ENCODE assay signal across 9 mouse cellular contexts in the genomic region with DNA sequence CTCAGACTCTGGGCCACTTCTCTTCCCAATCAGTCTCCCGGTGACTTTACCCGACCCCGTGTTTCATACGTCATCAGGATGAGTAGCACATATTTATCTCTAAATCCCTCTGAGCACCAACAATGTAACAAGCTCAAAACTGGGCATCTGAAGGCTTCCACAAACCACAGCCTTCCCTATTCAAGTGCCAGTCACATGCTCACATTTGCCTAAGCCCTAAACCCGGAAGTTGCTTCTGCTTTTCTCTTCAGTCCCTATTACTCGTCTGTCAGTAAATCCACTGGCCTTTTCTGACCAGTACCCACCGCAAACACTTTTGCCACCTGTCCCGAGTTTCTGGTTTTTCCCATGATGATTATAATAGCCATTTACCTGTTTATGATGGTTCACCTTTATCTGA. TPM values are rescaled to one million over a fixed set of nuclear protein-coding genes. Genes with fewer than 3 reads are reported as not detected.
DNase-seq lines count a peak whose midpoint lies in the region; ATAC-seq and TF ChIP-seq lines count a peak whose summit lies in the region.
"Had no signal": no experiment of that assay in that cellular context is flagged by ENCODE, and none has a peak within 500 bp of the region (broad histone marks: within the 10 kb centered on the region; RNA-seq: fewer than 3 reads in every experiment).

No protein-coding gene starts in this region.

- no peaks in the 10 kb centered on the region for H3K9me3 ChIP-seq in hindbrain, embryonic 12.5 days (replicated peaks)
- H3K9me3 ChIP-seq in hindbrain, embryonic 14.5 days (ENCODE audit: control insufficient read depth, low read length) = no peaks in the 10 kb centered on the region
- H3K9me3 ChIP-seq in liver, embryonic 11.5 days (ENCODE audit: control insufficient read depth, low read length) = no peaks in the 10 kb centered on the region
- H3K9me3 ChIP-seq: neural tube, embryonic 12.5 days had no signal

- 0 out of 2 replicates have a peak overlapping the region, but pooled peaks have one; percentile 73 for H3K9ac ChIP-seq in hindbrain, embryonic 12.5 days
- H3K9ac ChIP-seq in hindbrain, embryonic 14.5 days = no peak overlapping the region
- peak overlapping the region; percentile 89 for H3K9ac ChIP-seq in liver, embryonic 11.5 days (ENCODE audit: low read depth, low read length)

- H3K4me2 ChIP-seq in hindbrain, embryonic 12.5 days (replicated peaks) = no peak overlapping the region
- no peak overlapping the region for H3K4me2 ChIP-seq in hindbrain, embryonic 14.5 days (replicated peaks)
- peak overlapping the region; percentile 82 for H3K4me2 ChIP-seq in liver, embryonic 11.5 days

- H3K27ac ChIP-seq in hindbrain, embryonic 12.5 days = no peak overlapping the region
- no peak overlapping the region for H3K27ac ChIP-seq in hindbrain, embryonic 14.5 days
- H3K27ac ChIP-seq in testis, adult 2 months (ENCODE audit: control insufficient read depth, insufficient read depth, low read depth, low read length) = peak overlapping the region; percentile 63
- H3K27ac ChIP-seq in liver, embryonic 11.5 days (ENCODE audit: low read depth, low read length) = peak overlapping the region; percentile 21; the same call in 1 of the 2 replicates
- H3K27ac ChIP-seq: neural tube, embryonic 12.5 days had no signal

- no peak for DNase-seq in hindbrain, embryonic 14.5 days (ENCODE audit: low spot score)
- no peak for DNase-seq in testis, postnatal 14 days (ENCODE audit: low spot score)
- DNase-seq in liver, embryonic 11.5 days (ENCODE audit: low spot score) = no peak
- DNase-seq in right cerebral cortex, postnatal 14 days = no peak
- no peak for DNase-seq in left cerebral cortex, postnatal 4 days
- DNase-seq in testis, postnatal 10 days (ENCODE audit: low spot score) = no peak

- TF ChIP-seq POLR2A in testis, adult 2 months (IDR thresholded peaks at IDR 0.05; ENCODE audit: control insufficient read depth, low read depth, low read length) = no peak

- ATAC-seq in hindbrain, embryonic 12.5 days (ENCODE audit: low FRiP score) = no peak
- no peak for ATAC-seq in hindbrain, embryonic 14.5 days (ENCODE audit: low FRiP score)
- no peak for ATAC-seq in liver, embryonic 11.5 days (replicated peaks; ENCODE audit: low FRiP score)

- peaks cover 14% of the 10 kb centered on the region for H3K4me1 ChIP-seq in hindbrain, embryonic 12.5 days
- H3K4me1 ChIP-seq in hindbrain, embryonic 14.5 days (replicated peaks; ENCODE audit: control insufficient read depth, insufficient read depth, low read length) = peaks cover 7% of the 10 kb centered on the region
- H3K4me1 ChIP-seq in testis, adult 2 months (ENCODE audit: control insufficient read depth, insufficient read depth, low read length) = peaks cover 7% of the 10 kb centered on the region
- H3K4me1 ChIP-seq in liver, embryonic 11.5 days (replicated peaks; ENCODE audit: control insufficient read depth, insufficient read depth, low read length) = peaks cover 14% of the 10 kb centered on the region

- H3K4me3 ChIP-seq in hindbrain, embryonic 12.5 days = no peak overlapping the region
- no peak overlapping the region for H3K4me3 ChIP-seq in hindbrain, embryonic 14.5 days (replicated peaks; ENCODE audit: low read length)
- H3K4me3 ChIP-seq in testis, adult 2 months (ENCODE audit: control insufficient read depth, low read depth, low read length) = peak overlapping the region; percentile 85
- peak overlapping the region; percentile 63 for H3K4me3 ChIP-seq in liver, embryonic 11.5 days (ENCODE audit: low read depth, low read length)
- H3K4me3 ChIP-seq: neural tube, embryonic 12.5 days had no signal

- TF ChIP-seq CTCF in testis, adult 2 months (IDR thresholded peaks at IDR 0.05; ENCODE audit: control insufficient read depth, insufficient read depth, insufficient replicate concordance, low read depth, low read length) = no peak

- no peaks in the 10 kb centered on the region for H3K27me3 ChIP-seq in hindbrain, embryonic 12.5 days
- H3K27me3 ChIP-seq in hindbrain, embryonic 14.5 days (ENCODE audit: control insufficient read depth, insufficient read depth, low read length) = no peaks in the 10 kb centered on the region
- no peaks in the 10 kb centered on the region for H3K27me3 ChIP-seq in testis, adult 2 months (ENCODE audit: control insufficient read depth, insufficient read depth, low read length)
- H3K27me3 ChIP-seq in liver, embryonic 11.5 days (replicated peaks; ENCODE audit: control insufficient read depth, insufficient read depth, low read length) = no peaks in the 10 kb centered on the region
- H3K27me3 ChIP-seq: neural tube, embryonic 12.5 days had no signal

- WGBS in hindbrain, embryonic 12.5 days = 93% methylated on average over 8 of the region's 8 CpGs
- 90% methylated on average over 8 of the region's 8 CpGs for WGBS in hindbrain, embryonic 14.5 days
- WGBS in liver, embryonic 11.5 days = 68% methylated on average over 8 of the region's 8 CpGs

- intact Hi-C loops in left cerebral cortex, postnatal 4 days (cut with DNase I) = no loop called here

- peaks cover 20% of the 10 kb centered on the region for H3K36me3 ChIP-seq in hindbrain, embryonic 12.5 days
- peaks cover 32% of the 10 kb centered on the region for H3K36me3 ChIP-seq in hindbrain, embryonic 14.5 days (replicated peaks; ENCODE audit: control insufficient read depth, insufficient read depth)
- no peaks in the 10 kb centered on the region for H3K36me3 ChIP-seq in testis, adult 2 months (ENCODE audit: control insufficient read depth, insufficient read depth, low read length)
- peaks cover 15% of the 10 kb centered on the region for H3K36me3 ChIP-seq in liver, embryonic 11.5 days (ENCODE audit: control insufficient read depth, insufficient read depth, low read length)

RNA-seq across cellular contexts. Expression of gene Rmnd1, which starts 1.8 kb away (rescaled TPM):
- 45.4 and 52.6 TPM in 2 replicates for polyA plus RNA-seq in hindbrain, embryonic 12.5 days (2016; fragmentation: Nextera tagmentation; extraction: Ambion mirVana)
- 50.6 and 52.9 TPM in 2 replicates for polyA plus RNA-seq in hindbrain, embryonic 14.5 days (2014; fragmentation: Nextera tagmentation; extraction: Ambion mirVana)
- 115 and 118 TPM in 2 replicates for polyA plus RNA-seq in testis, adult 2 months (2012; rRNA removed)
- 56.2 and 60.3 TPM in 2 replicates for polyA plus RNA-seq in liver, embryonic 11.5 days (2014; fragmentation: Nextera tagmentation; extraction: Ambion mirVana)
- 10 to 100 TPM; 25.2 to 29.7 TPM for total RNA-seq in left cerebral cortex, postnatal 4 days (2021)

RNA-seq across cellular contexts. Expression of gene Armt1, which starts 1.9 kb away (rescaled TPM):
- polyA plus RNA-seq in hindbrain, embryonic 12.5 days (2016; fragmentation: Nextera tagmentation; extraction: Ambion mirVana) = 20.8 and 21.4 TPM in 2 replicates
- 12.0 and 12.2 TPM in 2 replicates for polyA plus RNA-seq in hindbrain, embryonic 14.5 days (2014; fragmentation: Nextera tagmentation; extraction: Ambion mirVana)
- polyA plus RNA-seq in testis, adult 2 months (2012; rRNA removed) = 57.2 and 58.6 TPM in 2 replicates
- 30.1 and 33.4 TPM in 2 replicates for polyA plus RNA-seq in liver, embryonic 11.5 days (2014; fragmentation: Nextera tagmentation; extraction: Ambion mirVana)
- total RNA-seq in left cerebral cortex, postnatal 4 days (2021) = 10 to 100 TPM in 1 of 2 experiments, 1 to 10 TPM in 1; 9.9 to 10.8 TPM

RNA-seq across cellular contexts. Expression of gene Zbtb2, which starts 42.5 kb away (rescaled TPM):
- 18.1 and 19.3 TPM in 2 replicates for polyA plus RNA-seq in hindbrain, embryonic 12.5 days (2016; fragmentation: Nextera tagmentation; extraction: Ambion mirVana)
- polyA plus RNA-seq in hindbrain, embryonic 14.5 days (2014; fragmentation: Nextera tagmentation; extraction: Ambion mirVana) = 15.2 and 17.1 TPM in 2 replicates
- polyA plus RNA-seq in testis, adult 2 months (2012; rRNA removed) = 2.3 TPM in 2 replicates
- polyA plus RNA-seq in liver, embryonic 11.5 days (2014; fragmentation: Nextera tagmentation; extraction: Ambion mirVana) = 11.7 and 12.3 TPM in 2 replicates
- total RNA-seq in left cerebral cortex, postnatal 4 days (2021) = 10 to 100 TPM; 13.7 to 14.3 TPM

RNA-seq across cellular contexts. Expression of gene Ccdc170, which starts 51.9 kb away (rescaled TPM):
- 0.45 and 0.77 TPM in 2 replicates for polyA plus RNA-seq in hindbrain, embryonic 12.5 days (2016; fragmentation: Nextera tagmentation; extraction: Ambion mirVana)
- polyA plus RNA-seq in hindbrain, embryonic 14.5 days (2014; fragmentation: Nextera tagmentation; extraction: Ambion mirVana) = 0.35 and 0.70 TPM in 2 replicates
- 0.53 and 0.93 TPM in 2 replicates for polyA plus RNA-seq in testis, adult 2 months (2012; rRNA removed)
- polyA plus RNA-seq in liver, embryonic 11.5 days (2014; fragmentation: Nextera tagmentation; extraction: Ambion mirVana) = not detected in 2 replicates
- under 1 TPM; 0.62 to 0.68 TPM for total RNA-seq in left cerebral cortex, postnatal 4 days (2021)

Comparison
In these comparisons a context has a peak if more than half of its experiments do, and no peak if none do; other contexts are left out.
1. H3K27ac ChIP-seq: peak in testis, adult 2 months (single experiment) and liver, embryonic 11.5 days (single experiment); none in hindbrain, embryonic 12.5 days (single experiment) and hindbrain, embryonic 14.5 days (single experiment).
2. H3K4me3 ChIP-seq: peak in testis, adult 2 months (single experiment) and liver, embryonic 11.5 days (single experiment); none in hindbrain, embryonic 12.5 days (single experiment) and hindbrain, embryonic 14.5 days (single experiment).